Comparison of ENCODE assay signal across 2 mouse cellular contexts in genomic region chr2:90824528-90824927, GRCm38 (mm10). TPM values are rescaled to one million over a fixed set of nuclear protein-coding genes. Genes with fewer than 3 reads are reported as not detected.
"Had no signal": no experiment of that assay in that cellular context is flagged by ENCODE, and none has a peak within 500 bp of the region (broad histone marks: within the 10 kb centered on the region; RNA-seq: fewer than 3 reads in every experiment).

No protein-coding gene starts in this region.

RNA-seq across cellular contexts. Expression of gene Agbl2, which starts 42.0 kb away (rescaled TPM):
- polyA plus RNA-seq: inflammation-experienced regulatory T-cells, adult 6 months; liver, embryonic 15.5 days had no signal
